Mouse (Mus musculus) embryonic facial prominence, embryonic 11.5 days (tissue): ENCODE measurements around the gene Tceal6. TPM values are rescaled to one million over a fixed set of nuclear protein-coding genes. Genes with fewer than 3 reads are reported as not detected.
"Not testable (repeated sequence)": the region's sequence is repeated elsewhere in the genome, so short reads cannot be mapped to it uniquely, and the experiment has no call there.

Experiments
- ATAC-seq: fragments of 200-750 bp; cut with Nextera tagmentation; replicated peaks from 2 replicates; pipeline ENCODE4 v1.8.0; 2017; ENCODE audit warnings: low read depth; ENCODE audit not compliant: insufficient number of reproducible peaks, low FRiP score, low TSS enrichment
- DNase-seq: peaks from one replicate; pipeline ENCODE4 v3.0.0-alpha.2; 2015; ENCODE audit warnings: low spot score
- H3K27ac ChIP-seq: fragments of 300-500 bp; sonication (generic); replicated peaks from 2 replicates; pipeline ENCODE4 v1.5.1; 2014; ENCODE audit warnings: mild to moderate bottlenecking, low read depth, low read length, control low read depth
- H3K27me3 ChIP-seq: fragments of 300-500 bp; sonication (generic); 2 replicates; pipeline ENCODE4 v1.6.1; 2014; ENCODE audit warnings: mild to moderate bottlenecking, low read length, moderate library complexity, mixed read lengths; ENCODE audit not compliant: control insufficient read depth, insufficient read depth
- H3K36me3 ChIP-seq: fragments of 300-500 bp; sonication (generic); replicated peaks from 2 replicates; pipeline ENCODE4 v1.6.1; 2014; ENCODE audit warnings: low read depth, mild to moderate bottlenecking, low read length, moderate library complexity, mixed read lengths; ENCODE audit not compliant: control insufficient read depth, insufficient read depth
- H3K4me1 ChIP-seq: fragments of 300-500 bp; sonication (generic); 2 replicates; pipeline ENCODE4 v1.6.1; 2014; ENCODE audit warnings: low read length, mixed read lengths; ENCODE audit not compliant: control insufficient read depth, insufficient read depth
- H3K4me2 ChIP-seq: fragments of 300-500 bp; sonication (generic); 2 replicates; pipeline ENCODE4 v1.6.1; 2014; ENCODE audit warnings: low read depth, mild to moderate bottlenecking, control low read depth, low read length, moderate library complexity
- H3K4me3 ChIP-seq: fragments of 300-500 bp; sonication (generic); 2 replicates; pipeline ENCODE4 v1.5.1; 2014; ENCODE audit warnings: low read depth, low read length, control low read depth
- H3K9ac ChIP-seq: fragments of 300-500 bp; sonication (generic); replicated peaks from 2 replicates; pipeline ENCODE4 v1.6.1; 2014; ENCODE audit warnings: mild to moderate bottlenecking, control low read depth, low read length
- H3K9me3 ChIP-seq: fragments of 300-500 bp; sonication (generic); replicated peaks from 2 replicates; pipeline ENCODE4 v1.6.1; 2016; ENCODE audit warnings: mild to moderate bottlenecking, low read length, inconsistent platforms, mixed read lengths; ENCODE audit not compliant: control insufficient read depth
- WGBS: fragments of 180-500 bp; shearing (Covaris S2); extraction: QIAGEN DNeasy Blood & Tissue Kit; methylation state at CpG from one replicate; pipeline ENCODE4 v1.1.7; 2014; 5-methylcytosine and 5-hydroxymethylcytosine counted together
- polyA plus RNA-seq: library from polyadenylated mRNA; unstranded; fragments of >200 nt; fragmentation: Nextera tagmentation; extraction: Ambion mirVana; gene quantifications from 2 replicates; pipeline ENCODE4 v1.2.1, GENCODE M21; 2014

Tceal6 gene
- polyA plus RNA-seq = 0.86 and 1.6 TPM in 2 replicates

GRCm38 (mm10) chrX:135210436-135211221 is at the start of gene Tceal6:
Tceal6 (minus strand) TSS chrX:135210687.
- Histone ChIP-seq H3K4me2 (peak within 1 kb of the TSS; percentile 55), H3K9me3 (no peaks in the 10 kb centered on the region), H3K27ac (no peak within 1 kb of the TSS), H3K36me3 (no peaks in the 10 kb centered on the region), H3K4me1 (no peaks in the 10 kb centered on the region), H3K4me3 (peak within 1 kb of the TSS; percentile 29), H3K9ac (no peak within 1 kb of the TSS), H3K27me3 (no peaks in the 10 kb centered on the region)
- ATAC-seq (no peak), DNase-seq (peak; percentile 1)
- 30% methylated on average over 10 of the region's 13 CpGs for WGBS

- not testable (repeated sequence) for ATAC-seq, H3K27me3 ChIP-seq, H3K9ac ChIP-seq, H3K9me3 ChIP-seq, H3K36me3 ChIP-seq, H3K27ac ChIP-seq, H3K4me1 ChIP-seq
- 26% methylated on average over 16 of the region's 21 CpGs for WGBS
- H3K4me3 ChIP-seq = peak overlapping the region; percentile 29
- H3K4me2 ChIP-seq = peak overlapping the region; percentile 55
- DNase-seq = peak; percentile 0
These were observed 583 bp downstream of the Tceal6 start for GRCm38 (mm10) chrX:135209773-135210435.

GRCm38 (mm10) chrX:135189924-135190323 is 20.6 kb downstream of the Tceal6 start:
- H3K27ac ChIP-seq, H3K36me3 ChIP-seq, DNase-seq, ATAC-seq, H3K9me3 ChIP-seq, H3K27me3 ChIP-seq, H3K9ac ChIP-seq, H3K4me2 ChIP-seq, H3K4me1 ChIP-seq, H3K4me3 ChIP-seq: not testable (repeated sequence)
- no CpG with 5 or more reads among the region's 6 CpGs for WGBS

GRCm38 (mm10) chrX:135188661-135189060 is 21.8 kb downstream of the Tceal6 start:
- not testable (repeated sequence) for H3K36me3 ChIP-seq, DNase-seq

GRCm38 (mm10) chrX:135177532-135177931 is 33.0 kb downstream of the Tceal6 start, which contains the start of gene Gm15023:
Gm15023 (minus strand) TSS chrX:135177632.
- not testable (repeated sequence) for H3K9ac ChIP-seq, H3K27me3 ChIP-seq, ATAC-seq, H3K9me3 ChIP-seq, H3K4me2 ChIP-seq, H3K36me3 ChIP-seq, H3K4me1 ChIP-seq, DNase-seq, H3K27ac ChIP-seq, H3K4me3 ChIP-seq
- 93% methylated on average over 2 of the region's 14 CpGs for WGBS

More at GRCm38 (mm10) chrX:135188661-135189060, 21.8 kb downstream of the Tceal6 start:
- no CpG with 5 or more reads among the region's 3 CpGs for WGBS
- not testable (repeated sequence) for H3K4me3 ChIP-seq, H3K9ac ChIP-seq, H3K4me2 ChIP-seq, H3K9me3 ChIP-seq, H3K27ac ChIP-seq, H3K4me1 ChIP-seq, ATAC-seq, H3K27me3 ChIP-seq

Other genes starting within 250 kb of the Tceal6 start
- 0.97 and 1.3 TPM in 2 replicates for gene Nxf2, start 245.9 kb downstream of the Tceal6 start, polyA plus RNA-seq
- 6.2 and 7.0 TPM in 2 replicates for gene Zmat1, start 201.5 kb downstream of the Tceal6 start, polyA plus RNA-seq
- 0.06 TPM in 1 of 2 replicates, not detected in the other for gene Gm15023, start 33.1 kb downstream of the Tceal6 start, polyA plus RNA-seq
- not detected in 2 replicates for gene Pramel3, start 91.6 kb upstream of the Tceal6 start, polyA plus RNA-seq
- gene Gm5128, start 162.6 kb upstream of the Tceal6 start, polyA plus RNA-seq = not detected in 2 replicates
- not detected in 2 replicates for gene Gm7903, start 223.1 kb upstream of the Tceal6 start, polyA plus RNA-seq